Mouse (Mus musculus): ENCODE results near the gene Cacnb4. TPM values are rescaled to one million over a fixed set of nuclear protein-coding genes. Genes with fewer than 3 reads are reported as not detected.
A peak's percentile ranks its signal among the peaks of the same experiment; 100 is the strongest.

Cacnb4 gene
- 0.68 and 0.97 TPM in 2 replicates for polyA plus RNA-seq (2012; rRNA removed)

- TF ChIP-seq CTCF (IDR thresholded peaks at IDR 0.05; ENCODE audit: control insufficient read depth, insufficient read depth, insufficient replicate concordance, low read depth, low read length) (no peak), POLR2A (IDR thresholded peaks at IDR 0.05; ENCODE audit: control insufficient read depth, low read depth, low read length) (no peak)
- H3K4me1 ChIP-seq (ENCODE audit: control insufficient read depth, insufficient read depth, low read length): peaks cover 10% of the 10 kb centered on the region
- no peak within 1 kb of the TSS for H3K27ac ChIP-seq (ENCODE audit: control insufficient read depth, insufficient read depth, low read depth, low read length)
- H3K4me3 ChIP-seq (ENCODE audit: control insufficient read depth, low read depth, low read length): peak within 1 kb of the TSS; percentile 75
- H3K27me3 ChIP-seq (ENCODE audit: control insufficient read depth, insufficient read depth, low read length): no peaks in the 10 kb centered on the region
- no peaks in the 10 kb centered on the region for H3K36me3 ChIP-seq (ENCODE audit: control insufficient read depth, insufficient read depth, low read length)
Measured at GRCm38 (mm10) chr2:52676023-52676912, at the start of gene Cacnb4. Cacnb4 (minus strand) TSS chr2:52676831.

- H3K36me3 ChIP-seq (ENCODE audit: control insufficient read depth, insufficient read depth, low read length): no peaks in the 10 kb centered on the region
- no peaks in the 10 kb centered on the region for H3K27me3 ChIP-seq (ENCODE audit: control insufficient read depth, insufficient read depth, low read length)
- no peak overlapping the region for H3K4me3 ChIP-seq (ENCODE audit: control insufficient read depth, low read depth, low read length)
- H3K27ac ChIP-seq (ENCODE audit: control insufficient read depth, insufficient read depth, low read depth, low read length): no peak overlapping the region
- TF ChIP-seq CTCF (IDR thresholded peaks at IDR 0.05; ENCODE audit: control insufficient read depth, insufficient read depth, insufficient replicate concordance, low read depth, low read length): no peak
- TF ChIP-seq POLR2A (IDR thresholded peaks at IDR 0.05; ENCODE audit: control insufficient read depth, low read depth, low read length): no peak
- H3K4me1 ChIP-seq (ENCODE audit: control insufficient read depth, insufficient read depth, low read length): no peaks in the 10 kb centered on the region
Measured at GRCm38 (mm10) chr2:52720231-52721025, 43.8 kb upstream of the Cacnb4 start.

GRCm38 (mm10) chr2:52717076-52717475, 40.4 kb upstream of the Cacnb4 start:
- no peaks in the 10 kb centered on the region for H3K27me3 ChIP-seq (ENCODE audit: control insufficient read depth, insufficient read depth, low read length)
- TF ChIP-seq CTCF (IDR thresholded peaks at IDR 0.05; ENCODE audit: control insufficient read depth, insufficient read depth, insufficient replicate concordance, low read depth, low read length) (no peak), POLR2A (IDR thresholded peaks at IDR 0.05; ENCODE audit: control insufficient read depth, low read depth, low read length) (no peak)
- H3K27ac ChIP-seq (ENCODE audit: control insufficient read depth, insufficient read depth, low read depth, low read length): no peak overlapping the region
- H3K4me1 ChIP-seq (ENCODE audit: control insufficient read depth, insufficient read depth, low read length): no peaks in the 10 kb centered on the region
- H3K4me3 ChIP-seq (ENCODE audit: control insufficient read depth, low read depth, low read length): no peak overlapping the region
- H3K36me3 ChIP-seq (ENCODE audit: control insufficient read depth, insufficient read depth, low read length): no peaks in the 10 kb centered on the region

- Histone ChIP-seq H3K36me3 (ENCODE audit: control insufficient read depth, insufficient read depth, low read length) (no peaks in the 10 kb centered on the region), H3K4me3 (ENCODE audit: control insufficient read depth, low read depth, low read length) (no peak overlapping the region), H3K4me1 (ENCODE audit: control insufficient read depth, insufficient read depth, low read length) (no peaks in the 10 kb centered on the region), H3K27me3 (ENCODE audit: control insufficient read depth, insufficient read depth, low read length) (no peaks in the 10 kb centered on the region), H3K27ac (ENCODE audit: control insufficient read depth, insufficient read depth, low read depth, low read length) (no peak overlapping the region)
- TF ChIP-seq POLR2A (IDR thresholded peaks at IDR 0.05; ENCODE audit: control insufficient read depth, low read depth, low read length): no peak
- TF ChIP-seq CTCF (IDR thresholded peaks at IDR 0.05; ENCODE audit: control insufficient read depth, insufficient read depth, insufficient replicate concordance, low read depth, low read length): no peak
Measured at GRCm38 (mm10) chr2:52715538-52715937, 38.9 kb upstream of the Cacnb4 start.

GRCm38 (mm10) chr2:52714111-52714510, 37.5 kb upstream of the Cacnb4 start:
- no peak for TF ChIP-seq CTCF (IDR thresholded peaks at IDR 0.05; ENCODE audit: control insufficient read depth, insufficient read depth, insufficient replicate concordance, low read depth, low read length)
- TF ChIP-seq POLR2A (IDR thresholded peaks at IDR 0.05; ENCODE audit: control insufficient read depth, low read depth, low read length): no peak
- H3K4me1 ChIP-seq (ENCODE audit: control insufficient read depth, insufficient read depth, low read length): no peaks in the 10 kb centered on the region

GRCm38 (mm10) chr2:52710804-52711203, 34.2 kb upstream of the Cacnb4 start:
- H3K4me3 ChIP-seq (ENCODE audit: control insufficient read depth, low read depth, low read length): no peak overlapping the region
- TF ChIP-seq CTCF (IDR thresholded peaks at IDR 0.05; ENCODE audit: control insufficient read depth, insufficient read depth, insufficient replicate concordance, low read depth, low read length) (no peak), POLR2A (IDR thresholded peaks at IDR 0.05; ENCODE audit: control insufficient read depth, low read depth, low read length) (no peak)
- no peaks in the 10 kb centered on the region for H3K27me3 ChIP-seq (ENCODE audit: control insufficient read depth, insufficient read depth, low read length)
- no peaks in the 10 kb centered on the region for H3K4me1 ChIP-seq (ENCODE audit: control insufficient read depth, insufficient read depth, low read length)
- no peak overlapping the region for H3K27ac ChIP-seq (ENCODE audit: control insufficient read depth, insufficient read depth, low read depth, low read length)
- 0 out of 2 replicates have a peak, but pooled peaks cover 1% of the 10 kb centered on the region for H3K36me3 ChIP-seq (ENCODE audit: control insufficient read depth, insufficient read depth, low read length)

More at GRCm38 (mm10) chr2:52714111-52714510, 37.5 kb upstream of the Cacnb4 start:
- no peaks in the 10 kb centered on the region for H3K36me3 ChIP-seq (ENCODE audit: control insufficient read depth, insufficient read depth, low read length)
- H3K27me3 ChIP-seq (ENCODE audit: control insufficient read depth, insufficient read depth, low read length): no peaks in the 10 kb centered on the region
- H3K4me3 ChIP-seq (ENCODE audit: control insufficient read depth, low read depth, low read length): no peak overlapping the region
- no peak overlapping the region for H3K27ac ChIP-seq (ENCODE audit: control insufficient read depth, insufficient read depth, low read depth, low read length)

GRCm38 (mm10) chr2:52709417-52709816, 32.8 kb upstream of the Cacnb4 start:
- Histone ChIP-seq H3K4me3 (ENCODE audit: control insufficient read depth, low read depth, low read length) (no peak overlapping the region), H3K27me3 (ENCODE audit: control insufficient read depth, insufficient read depth, low read length) (no peaks in the 10 kb centered on the region), H3K4me1 (ENCODE audit: control insufficient read depth, insufficient read depth, low read length) (no peaks in the 10 kb centered on the region), H3K27ac (ENCODE audit: control insufficient read depth, insufficient read depth, low read depth, low read length) (no peak overlapping the region), H3K36me3 (ENCODE audit: control insufficient read depth, insufficient read depth, low read length) (0 out of 2 replicates have a peak, but pooled peaks cover 1% of the 10 kb centered on the region)
- TF ChIP-seq CTCF (IDR thresholded peaks at IDR 0.05; ENCODE audit: control insufficient read depth, insufficient read depth, insufficient replicate concordance, low read depth, low read length) (no peak), POLR2A (IDR thresholded peaks at IDR 0.05; ENCODE audit: control insufficient read depth, low read depth, low read length) (no peak)
